Mouse (Mus musculus) liver, postnatal 0 days (tissue): Measurements from ENCODE around the gene Nfu1.

ENCODE experiments used
- CTCF ChIP-seq: sonication (generic); IDR thresholded peaks from 2 replicates; pipeline ENCODE4 v1.5.1; 2016; ENCODE audit warnings: antibody characterized with exemption, low read depth
- EP300 ChIP-seq: IDR thresholded peaks from 2 replicates; pipeline ENCODE4 v1.6.1; 2016; ENCODE audit warnings: antibody characterized with exemption, low read depth, mild to moderate bottlenecking

DNA sequence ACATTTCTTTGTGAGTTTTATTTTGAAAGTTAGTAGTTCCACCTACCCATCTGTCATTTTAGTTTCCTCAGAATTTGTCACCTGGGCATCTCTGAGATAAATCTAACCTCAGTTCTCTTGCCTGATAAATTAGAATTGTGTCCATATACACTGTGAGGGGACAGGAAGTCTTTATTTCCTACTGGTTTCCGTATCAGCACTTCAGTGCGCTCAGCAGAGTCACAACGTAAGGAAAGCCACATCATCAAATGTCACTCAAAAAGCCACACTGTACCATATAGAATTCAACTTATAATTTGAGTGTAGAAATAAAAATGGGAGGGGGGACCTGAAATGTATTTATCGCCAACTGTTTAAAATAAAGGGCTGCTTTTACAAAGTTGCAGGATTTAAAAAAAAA is 14.8 kb upstream of the Nfu1 start:
- TF ChIP-seq EP300 (no peak), CTCF (no peak)
